Mouse (Mus musculus): ENCODE measurements at regions not wholly inside any gene's neighbourhood (a gene's known extent, or its start where the extent isn't known, plus 50 kb on each side); places are given as distances from the start of the nearest gene placed in this dataset.

GRCm38 (mm10) chr12:110385031-110385430, 61.9 kb upstream of the Ppp2r5c start:
- H3K4me3 ChIP-seq (replicated peaks; ENCODE audit: extremely low read depth, low read depth, low read length): no peak overlapping the region
- WGBS: 84% methylated on average over 20 of the region's 20 CpGs
- no peaks in the 10 kb centered on the region for H3K4me1 ChIP-seq (ENCODE audit: control insufficient read depth, insufficient read depth, low read length)
- no peak for DNase-seq
- TF ChIP-seq POLR2A (IDR thresholded peaks at IDR 0.05; ENCODE audit: borderline replicate concordance, extremely low read depth, low read depth, low read length) (no peak), CTCF (IDR thresholded peaks at IDR 0.05; ENCODE audit: insufficient read depth, low read length) (no peak)

DNA sequence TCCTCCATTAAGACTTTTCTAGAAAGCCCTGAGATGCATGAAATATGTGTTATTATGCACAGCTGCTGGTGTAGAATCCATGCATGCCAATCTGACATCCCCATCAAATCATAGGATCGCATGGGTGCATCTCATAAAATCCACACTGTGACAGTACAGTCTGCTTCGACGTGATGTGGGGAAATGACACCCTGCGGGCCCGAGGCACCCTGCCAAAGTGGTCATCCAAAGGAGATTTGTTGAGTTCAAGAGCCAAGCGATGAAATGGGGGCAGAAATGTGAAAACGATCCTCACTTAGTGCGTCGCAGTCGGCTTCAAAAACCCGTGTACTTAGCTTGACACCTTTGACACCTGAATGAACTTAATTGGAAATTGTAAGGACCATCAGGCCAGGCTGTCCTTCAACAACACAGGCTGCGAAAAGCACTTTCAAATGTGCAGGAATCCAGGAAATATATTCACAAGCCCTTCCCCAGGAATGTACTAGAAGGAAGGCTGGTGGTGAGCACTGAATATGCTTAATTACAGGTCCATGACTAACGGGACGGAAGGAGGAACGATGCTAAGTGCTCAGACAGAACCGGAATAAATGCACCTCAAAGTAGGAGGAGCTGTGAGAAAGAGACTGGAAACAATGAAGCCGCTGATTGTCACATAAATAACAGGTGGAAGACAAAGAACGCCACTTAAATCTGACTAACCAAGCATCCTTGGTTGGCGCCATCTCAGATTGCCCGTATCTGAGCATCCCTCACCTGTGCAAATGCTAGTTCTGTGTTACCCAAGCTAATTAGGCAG, 60.9 kb upstream of the Ppp2r5c start:
- Histone ChIP-seq H3K4me3 (replicated peaks; ENCODE audit: extremely low read depth, low read depth, low read length) (no peak overlapping the region), H3K4me1 (ENCODE audit: control insufficient read depth, insufficient read depth, low read length) (no peaks in the 10 kb centered on the region)
- WGBS: 83% methylated on average over 20 of the region's 20 CpGs
- DNase-seq: no peak
- TF ChIP-seq POLR2A (IDR thresholded peaks at IDR 0.05; ENCODE audit: borderline replicate concordance, extremely low read depth, low read depth, low read length) (no peak), CTCF (IDR thresholded peaks at IDR 0.05; ENCODE audit: insufficient read depth, low read length) (no peak)

- H3K4me3 ChIP-seq (replicated peaks; ENCODE audit: extremely low read depth, low read depth, low read length): no peak overlapping the region
- 74% methylated on average over 11 of the region's 11 CpGs for WGBS
- TF ChIP-seq POLR2A (IDR thresholded peaks at IDR 0.05; ENCODE audit: borderline replicate concordance, extremely low read depth, low read depth, low read length) (no peak), CTCF (IDR thresholded peaks at IDR 0.05; ENCODE audit: insufficient read depth, low read length) (no peak)
- no peaks in the 10 kb centered on the region for H3K4me1 ChIP-seq (ENCODE audit: control insufficient read depth, insufficient read depth, low read length)
- no peak for DNase-seq
Measured at GRCm38 (mm10) chr12:110387056-110387455, 59.9 kb upstream of the Ppp2r5c start.

- no peak for DNase-seq
- 75% methylated on average over 4 of the region's 4 CpGs for WGBS
- TF ChIP-seq POLR2A (IDR thresholded peaks at IDR 0.05; ENCODE audit: borderline replicate concordance, extremely low read depth, low read depth, low read length) (no peak), CTCF (IDR thresholded peaks at IDR 0.05; ENCODE audit: insufficient read depth, low read length) (no peak)
- no peak overlapping the region for H3K4me3 ChIP-seq (replicated peaks; ENCODE audit: extremely low read depth, low read depth, low read length)
- H3K4me1 ChIP-seq (ENCODE audit: control insufficient read depth, insufficient read depth, low read length): no peaks in the 10 kb centered on the region
Measured at GRCm38 (mm10) chr12:110387567-110387966, 59.4 kb upstream of the Ppp2r5c start.

DNA sequence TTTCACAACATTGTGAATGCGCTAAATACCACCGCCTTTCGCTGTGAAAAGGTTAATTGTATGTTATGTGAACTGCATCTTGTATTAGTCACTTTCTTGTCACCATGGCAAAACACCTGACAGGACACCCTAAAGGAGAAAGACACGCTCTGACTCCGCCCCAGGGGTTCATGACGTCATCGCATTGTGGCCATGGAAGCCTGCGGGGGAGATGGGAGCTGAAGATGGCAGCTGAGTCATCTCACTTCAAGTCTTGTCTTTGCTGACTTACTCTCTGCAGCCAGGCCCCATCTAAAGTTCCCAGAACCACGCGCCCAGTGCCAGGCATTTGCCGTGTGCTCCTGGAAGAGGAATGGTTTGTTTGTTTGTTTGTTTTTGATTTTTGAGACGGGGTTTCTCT, 57.5 kb upstream of the Ppp2r5c start:
- DNase-seq: no peak
- 72% methylated on average over 12 of the region's 12 CpGs for WGBS
- TF ChIP-seq POLR2A (IDR thresholded peaks at IDR 0.05; ENCODE audit: borderline replicate concordance, extremely low read depth, low read depth, low read length) (no peak), CTCF (IDR thresholded peaks at IDR 0.05; ENCODE audit: insufficient read depth, low read length) (no peak)
- no peaks in the 10 kb centered on the region for H3K4me1 ChIP-seq (ENCODE audit: control insufficient read depth, insufficient read depth, low read length)
- H3K4me3 ChIP-seq (replicated peaks; ENCODE audit: extremely low read depth, low read depth, low read length): no peak overlapping the region

DNA sequence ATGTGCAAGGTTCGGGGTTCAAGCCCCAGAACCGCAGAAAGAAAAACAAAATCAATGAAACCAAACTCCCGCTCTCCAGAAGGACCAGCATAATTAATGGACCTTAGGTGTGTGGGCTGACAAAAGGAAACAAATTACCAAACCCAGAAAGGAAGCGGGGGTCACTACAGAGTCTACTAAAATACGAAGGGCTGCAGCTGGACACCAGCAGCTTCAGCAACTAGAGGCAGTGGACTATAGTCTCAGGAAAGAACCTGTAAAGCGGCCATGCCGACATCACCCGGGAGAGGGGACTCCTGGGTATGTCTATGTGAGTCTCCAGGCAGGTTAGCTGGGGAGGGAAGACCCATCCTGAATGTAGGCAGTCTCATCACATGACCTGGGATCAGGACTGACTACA, 55.5 kb upstream of the Ppp2r5c start:
- Histone ChIP-seq H3K4me3 (replicated peaks; ENCODE audit: extremely low read depth, low read depth, low read length) (no peak overlapping the region), H3K4me1 (ENCODE audit: control insufficient read depth, insufficient read depth, low read length) (no peaks in the 10 kb centered on the region)
- WGBS: 69% methylated on average over 8 of the region's 8 CpGs
- TF ChIP-seq CTCF (IDR thresholded peaks at IDR 0.05; ENCODE audit: insufficient read depth, low read length) (no peak), POLR2A (IDR thresholded peaks at IDR 0.05; ENCODE audit: borderline replicate concordance, extremely low read depth, low read depth, low read length) (no peak)
- DNase-seq: no peak

- Histone ChIP-seq H3K4me3 (replicated peaks; ENCODE audit: extremely low read depth, low read depth, low read length) (no peak overlapping the region), H3K4me1 (ENCODE audit: control insufficient read depth, insufficient read depth, low read length) (no peaks in the 10 kb centered on the region)
- WGBS: 66% methylated on average over 7 of the region's 7 CpGs
- no peak for DNase-seq
- TF ChIP-seq CTCF (IDR thresholded peaks at IDR 0.05; ENCODE audit: insufficient read depth, low read length) (no peak), POLR2A (IDR thresholded peaks at IDR 0.05; ENCODE audit: borderline replicate concordance, extremely low read depth, low read depth, low read length) (no peak)
Measured at GRCm38 (mm10) chr12:110393555-110393954, 53.4 kb upstream of the Ppp2r5c start.

All from lung, adult 2 months (tissue).